Mouse (Mus musculus): ENCODE results near the gene Sipa1l1. TPM values are rescaled to one million over a fixed set of nuclear protein-coding genes. Genes with fewer than 3 reads are reported as not detected.
"Not testable (repeated sequence)": the region's sequence is repeated elsewhere in the genome, so short reads cannot be mapped to it uniquely, and the experiment has no call there.

The Sipa1l1 gene
- polyA plus RNA-seq, 1 experiment from 2014 or later = 14.5 TPM

- no peak for ATAC-seq (ENCODE audit: low FRiP score, low TSS enrichment)
- DNase-seq = no peak
- H3K4me1 ChIP-seq (ENCODE audit: control insufficient read depth, insufficient read depth, low read length) = peaks cover 13% of the 10 kb centered on the region
- H3K27me3 ChIP-seq (ENCODE audit: control insufficient read depth, insufficient read depth, low read length) = no peaks in the 10 kb centered on the region
- H3K9ac ChIP-seq (replicated peaks; ENCODE audit: low read length) = peak overlapping the region; percentile 4; the same call in 1 of the 2 replicates
- WGBS = 15% methylated on average over 5 of the region's 5 CpGs
- H3K4me2 ChIP-seq (ENCODE audit: low read length) = peak overlapping the region; percentile 17; the same call in 1 of the 2 replicates
- no peaks in the 10 kb centered on the region for H3K36me3 ChIP-seq (ENCODE audit: control insufficient read depth, insufficient read depth, low read length)
- H3K9me3 ChIP-seq (ENCODE audit: control insufficient read depth, low read length) = no peaks in the 10 kb centered on the region
- H3K27ac ChIP-seq (replicated peaks; ENCODE audit: low read depth, low read length) = no peak overlapping the region
- no peak overlapping the region for H3K4me3 ChIP-seq (replicated peaks; ENCODE audit: low read depth, low read length)
These were observed 308.7 kb downstream of the Sipa1l1 start for GRCm38 (mm10) chr12:82477826-82478225.

GRCm38 (mm10) chr12:82478256-82478655 is 309.1 kb downstream of the Sipa1l1 start:
- Histone ChIP-seq H3K9ac (replicated peaks; ENCODE audit: low read length) (0 out of 2 replicates have a peak overlapping the region, but pooled peaks have one; percentile 4), H3K4me1 (ENCODE audit: control insufficient read depth, insufficient read depth, low read length) (peaks cover 13% of the 10 kb centered on the region), H3K4me2 (ENCODE audit: low read length) (0 out of 2 replicates have a peak overlapping the region, but pooled peaks have one; percentile 17), H3K27me3 (ENCODE audit: control insufficient read depth, insufficient read depth, low read length) (no peaks in the 10 kb centered on the region), H3K4me3 (replicated peaks; ENCODE audit: low read depth, low read length) (no peak overlapping the region), H3K27ac (replicated peaks; ENCODE audit: low read depth, low read length) (no peak overlapping the region), H3K9me3 (ENCODE audit: control insufficient read depth, low read length) (no peaks in the 10 kb centered on the region), H3K36me3 (ENCODE audit: control insufficient read depth, insufficient read depth, low read length) (no peaks in the 10 kb centered on the region)
- 7% methylated on average over 8 of the region's 8 CpGs for WGBS
- DNase-seq = no peak
- no peak for ATAC-seq (ENCODE audit: low FRiP score, low TSS enrichment)

DNA sequence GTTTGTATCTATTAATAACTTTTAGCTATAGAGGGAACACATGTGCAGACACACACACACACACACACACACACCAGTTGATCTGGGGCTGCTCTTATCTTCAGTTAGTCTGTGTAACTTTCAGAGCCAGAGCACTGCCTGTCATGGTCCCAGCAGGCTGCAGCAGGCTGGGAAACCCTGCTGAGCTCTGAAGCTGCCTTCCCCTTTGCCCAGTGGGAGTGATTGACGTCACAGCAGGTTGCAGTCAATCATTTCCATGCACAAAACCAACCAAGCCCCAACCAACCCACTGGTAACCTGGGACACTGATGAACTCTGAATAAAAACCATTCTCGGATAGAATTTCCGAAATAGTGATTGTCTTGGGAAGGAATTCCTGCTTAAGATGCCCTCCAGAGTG is 310.3 kb downstream of the Sipa1l1 start:
- H3K4me3 ChIP-seq (replicated peaks; ENCODE audit: low read depth, low read length) = no peak overlapping the region
- H3K9ac ChIP-seq (replicated peaks; ENCODE audit: low read length) = no peak overlapping the region
- no peaks in the 10 kb centered on the region for H3K9me3 ChIP-seq (ENCODE audit: control insufficient read depth, low read length)
- H3K4me2 ChIP-seq (ENCODE audit: low read length) = no peak overlapping the region
- no peaks in the 10 kb centered on the region for H3K36me3 ChIP-seq (ENCODE audit: control insufficient read depth, insufficient read depth, low read length)
- H3K4me1 ChIP-seq (ENCODE audit: control insufficient read depth, insufficient read depth, low read length) = peaks cover 13% of the 10 kb centered on the region
- no peak overlapping the region for H3K27ac ChIP-seq (replicated peaks; ENCODE audit: low read depth, low read length)
- 22% methylated on average over 3 of the region's 3 CpGs for WGBS
- ATAC-seq (ENCODE audit: low FRiP score, low TSS enrichment) = no peak
- DNase-seq = no peak
- H3K27me3 ChIP-seq (ENCODE audit: control insufficient read depth, insufficient read depth, low read length) = no peaks in the 10 kb centered on the region

DNA sequence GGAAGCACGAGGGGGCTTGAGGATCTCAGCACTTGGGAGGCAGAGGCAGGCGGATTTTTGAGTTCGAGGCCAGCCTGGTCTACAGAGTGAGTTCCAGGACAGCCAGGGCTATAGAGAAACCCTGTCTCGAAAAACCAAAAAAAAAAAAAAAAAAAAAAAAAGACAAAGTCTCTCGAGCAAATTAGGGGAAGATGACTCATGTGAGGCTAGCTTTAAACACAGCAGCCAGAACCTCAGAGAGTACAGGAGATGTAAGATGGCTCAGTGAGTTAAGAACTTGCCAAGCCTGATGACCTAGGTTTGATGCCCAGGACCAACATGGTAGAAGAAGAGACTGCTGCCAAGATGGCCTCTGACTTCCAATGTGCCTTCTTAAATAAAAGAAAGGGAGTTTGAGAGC is 311.3 kb downstream of the Sipa1l1 start:
- H3K27me3 ChIP-seq (ENCODE audit: control insufficient read depth, insufficient read depth, low read length); DNase-seq; H3K27ac ChIP-seq (replicated peaks; ENCODE audit: low read depth, low read length); H3K9me3 ChIP-seq (ENCODE audit: control insufficient read depth, low read length); H3K4me3 ChIP-seq (replicated peaks; ENCODE audit: low read depth, low read length); H3K4me2 ChIP-seq (ENCODE audit: low read length); H3K36me3 ChIP-seq (ENCODE audit: control insufficient read depth, insufficient read depth, low read length); ATAC-seq (ENCODE audit: low FRiP score, low TSS enrichment); H3K9ac ChIP-seq (replicated peaks; ENCODE audit: low read length): not testable (repeated sequence)
- peaks cover 13% of the 10 kb centered on the region for H3K4me1 ChIP-seq (ENCODE audit: control insufficient read depth, insufficient read depth, low read length)
- WGBS = 83% methylated on average over 5 of the region's 5 CpGs

DNA sequence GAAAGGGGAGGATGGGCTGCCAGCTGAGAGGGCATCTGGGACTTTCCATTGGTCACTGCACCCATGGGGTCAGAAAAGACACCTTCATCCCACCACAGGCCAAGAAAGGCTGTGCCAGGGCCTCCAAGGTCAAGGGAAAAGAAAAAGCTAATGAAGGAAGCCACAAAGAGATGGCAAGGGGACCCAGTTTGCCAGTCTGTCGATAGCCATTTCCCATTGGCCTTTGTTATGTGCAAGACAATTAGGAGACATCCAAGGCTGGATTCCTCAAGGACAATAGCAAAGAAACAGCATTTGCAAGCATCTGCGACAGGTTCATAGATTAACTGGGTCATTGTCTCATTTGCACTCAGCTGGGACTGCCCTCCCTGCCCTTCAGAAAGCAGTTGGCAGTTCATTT is 316.3 kb downstream of the Sipa1l1 start:
- Histone ChIP-seq H3K27me3 (ENCODE audit: control insufficient read depth, insufficient read depth, low read length) (no peaks in the 10 kb centered on the region), H3K27ac (replicated peaks; ENCODE audit: low read depth, low read length) (no peak overlapping the region), H3K4me2 (ENCODE audit: low read length) (no peak overlapping the region), H3K4me3 (replicated peaks; ENCODE audit: low read depth, low read length) (no peak overlapping the region), H3K36me3 (ENCODE audit: control insufficient read depth, insufficient read depth, low read length) (no peaks in the 10 kb centered on the region), H3K9ac (replicated peaks; ENCODE audit: low read length) (no peak overlapping the region), H3K4me1 (ENCODE audit: control insufficient read depth, insufficient read depth, low read length) (no peaks in the 10 kb centered on the region), H3K9me3 (ENCODE audit: control insufficient read depth, low read length) (no peaks in the 10 kb centered on the region)
- DNase-seq (no peak), ATAC-seq (ENCODE audit: low FRiP score, low TSS enrichment) (no peak)
- WGBS = 60% methylated on average over 2 of the region's 2 CpGs

DNA sequence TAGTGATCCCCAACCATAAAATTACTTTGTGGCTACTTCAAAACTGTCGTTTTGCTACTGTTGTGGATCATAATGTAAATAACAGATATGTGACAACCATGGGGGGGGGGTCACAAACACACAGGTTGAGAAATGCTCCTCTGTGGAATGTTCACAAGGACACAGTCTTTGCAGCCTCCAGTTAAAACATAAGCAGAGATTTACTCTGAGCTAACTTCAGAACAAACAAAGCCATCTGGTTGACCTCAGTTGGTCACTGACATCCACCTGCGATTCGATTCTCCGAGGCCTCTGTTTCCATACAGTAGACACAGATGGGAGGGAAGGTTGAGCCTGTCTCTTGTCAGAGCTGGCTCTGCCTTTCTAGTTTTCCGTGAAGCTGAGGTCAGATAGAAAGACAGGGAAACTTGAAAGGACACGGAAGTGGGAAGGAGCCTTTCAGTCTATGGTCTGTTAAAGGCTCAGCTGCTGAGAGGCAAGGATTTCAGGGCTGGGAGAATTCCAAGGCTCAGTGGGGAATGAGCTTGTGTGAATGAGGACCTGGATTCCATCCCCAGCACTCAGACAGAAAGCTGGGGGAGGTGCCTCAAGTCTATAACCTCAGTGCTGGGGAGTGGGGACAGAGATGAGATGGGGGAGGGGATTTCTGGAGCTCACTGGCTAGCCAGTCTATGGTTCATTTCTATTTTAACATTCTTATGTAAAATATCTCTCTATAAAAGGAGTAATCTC is 317.9 kb downstream of the Sipa1l1 start:
- no peak overlapping the region for H3K4me3 ChIP-seq (replicated peaks; ENCODE audit: low read depth, low read length)
- H3K9me3 ChIP-seq (ENCODE audit: control insufficient read depth, low read length) = no peaks in the 10 kb centered on the region
- no peak for DNase-seq
- H3K4me1 ChIP-seq (ENCODE audit: control insufficient read depth, insufficient read depth, low read length) = no peaks in the 10 kb centered on the region
- no peak overlapping the region for H3K27ac ChIP-seq (replicated peaks; ENCODE audit: low read depth, low read length)
- no peaks in the 10 kb centered on the region for H3K27me3 ChIP-seq (ENCODE audit: control insufficient read depth, insufficient read depth, low read length)
- no peak for ATAC-seq (ENCODE audit: low FRiP score, low TSS enrichment)
- no peak overlapping the region for H3K4me2 ChIP-seq (ENCODE audit: low read length)
- no peak overlapping the region for H3K9ac ChIP-seq (replicated peaks; ENCODE audit: low read length)
- no peaks in the 10 kb centered on the region for H3K36me3 ChIP-seq (ENCODE audit: control insufficient read depth, insufficient read depth, low read length)
- 46% methylated on average over 6 of the region's 6 CpGs for whole genome bisulfite sequencing

- Histone ChIP-seq H3K4me1 (ENCODE audit: control insufficient read depth, insufficient read depth, low read length) (no peaks in the 10 kb centered on the region), H3K4me3 (replicated peaks; ENCODE audit: low read depth, low read length) (no peak overlapping the region), H3K27ac (replicated peaks; ENCODE audit: low read depth, low read length) (no peak overlapping the region), H3K4me2 (ENCODE audit: low read length) (no peak overlapping the region), H3K36me3 (ENCODE audit: control insufficient read depth, insufficient read depth, low read length) (no peaks in the 10 kb centered on the region), H3K9me3 (ENCODE audit: control insufficient read depth, low read length) (no peaks in the 10 kb centered on the region), H3K9ac (replicated peaks; ENCODE audit: low read length) (no peak overlapping the region), H3K27me3 (ENCODE audit: control insufficient read depth, insufficient read depth, low read length) (no peaks in the 10 kb centered on the region)
- DNase-seq = no peak
- 65% methylated on average over 4 of the region's 4 CpGs for WGBS
- ATAC-seq (ENCODE audit: low FRiP score, low TSS enrichment) = no peak
These were observed 320.0 kb downstream of the Sipa1l1 start for GRCm38 (mm10) chr12:82489093-82489492.

- no peak overlapping the region for H3K27ac ChIP-seq (replicated peaks; ENCODE audit: low read depth, low read length)
- no peaks in the 10 kb centered on the region for H3K36me3 ChIP-seq (ENCODE audit: control insufficient read depth, insufficient read depth, low read length)
- no peak for ATAC-seq (ENCODE audit: low FRiP score, low TSS enrichment)
- no peaks in the 10 kb centered on the region for H3K9me3 ChIP-seq (ENCODE audit: control insufficient read depth, low read length)
- no peaks in the 10 kb centered on the region for H3K27me3 ChIP-seq (ENCODE audit: control insufficient read depth, insufficient read depth, low read length)
- no peak overlapping the region for H3K4me3 ChIP-seq (replicated peaks; ENCODE audit: low read depth, low read length)
- WGBS = 79% methylated on average over 7 of the region's 7 CpGs
- DNase-seq = no peak
- H3K4me1 ChIP-seq (ENCODE audit: control insufficient read depth, insufficient read depth, low read length) = no peaks in the 10 kb centered on the region
- H3K9ac ChIP-seq (replicated peaks; ENCODE audit: low read length) = no peak overlapping the region
- no peak overlapping the region for H3K4me2 ChIP-seq (ENCODE audit: low read length)
These were observed 320.5 kb downstream of the Sipa1l1 start for GRCm38 (mm10) chr12:82489621-82490020.

DNA sequence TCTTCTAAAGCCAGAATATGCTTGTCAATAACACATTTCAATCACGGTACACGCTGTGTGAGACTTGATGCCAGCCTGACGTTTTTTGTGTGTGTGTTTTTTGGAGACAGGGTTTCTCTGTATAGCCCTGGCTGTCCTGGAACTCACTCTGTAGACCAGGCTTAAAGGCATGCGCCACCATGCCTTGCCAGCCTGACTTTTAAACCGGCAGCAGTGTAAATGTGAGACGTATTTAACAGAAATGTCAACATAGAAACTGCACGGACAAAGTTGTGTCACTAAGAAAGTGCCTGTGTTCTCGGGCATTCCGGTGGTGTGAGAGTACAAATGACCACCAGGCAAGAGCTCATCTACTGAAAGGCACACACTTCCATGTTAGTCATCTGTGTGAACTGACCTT is 323.3 kb downstream of the Sipa1l1 start:
- Histone ChIP-seq H3K4me3 (replicated peaks; ENCODE audit: low read depth, low read length) (no peak overlapping the region), H3K9me3 (ENCODE audit: control insufficient read depth, low read length) (no peaks in the 10 kb centered on the region), H3K4me1 (ENCODE audit: control insufficient read depth, insufficient read depth, low read length) (no peaks in the 10 kb centered on the region), H3K36me3 (ENCODE audit: control insufficient read depth, insufficient read depth, low read length) (no peaks in the 10 kb centered on the region), H3K27me3 (ENCODE audit: control insufficient read depth, insufficient read depth, low read length) (no peaks in the 10 kb centered on the region), H3K27ac (replicated peaks; ENCODE audit: low read depth, low read length) (no peak overlapping the region), H3K9ac (replicated peaks; ENCODE audit: low read length) (no peak overlapping the region), H3K4me2 (ENCODE audit: low read length) (no peak overlapping the region)
- DNase-seq (no peak), ATAC-seq (ENCODE audit: low FRiP score, low TSS enrichment) (no peak)
- 86% methylated on average over 9 of the region's 9 CpGs for WGBS
